Mouse (Mus musculus) limb, embryonic 11.5 days (tissue): ENCODE measurements around the gene Prox2. TPM values are rescaled to one million over a fixed set of nuclear protein-coding genes. Genes with fewer than 3 reads are reported as not detected.

Experiments used
- ATAC-seq: fragments of 200-750 bp; cut with Nextera tagmentation; 2 replicates; pipeline ENCODE4 v1.8.0; 2017; ENCODE audit warnings: low read depth; ENCODE audit not compliant: insufficient number of reproducible peaks, low FRiP score, low TSS enrichment
- DNase-seq: peaks from one replicate; pipeline ENCODE4 v3.0.0-alpha.2; 2015; ENCODE audit warnings: low spot score
- H3K27ac ChIP-seq: fragments of 300-500 bp; sonication (generic); replicated peaks from 2 replicates; pipeline ENCODE4 v1.5.1; 2014; ENCODE audit warnings: low read depth, mild to moderate bottlenecking, low read length
- H3K27me3 ChIP-seq: fragments of 300-500 bp; sonication (generic); 2 replicates; pipeline ENCODE4 v1.6.1; 2014; ENCODE audit warnings: mild to moderate bottlenecking, low read length, mixed read lengths; ENCODE audit not compliant: control insufficient read depth, insufficient read depth
- H3K36me3 ChIP-seq: fragments of 300-500 bp; sonication (generic); 2 replicates; pipeline ENCODE4 v1.6.1; 2014; ENCODE audit warnings: mild to moderate bottlenecking, low read length, moderate library complexity, mixed read lengths; ENCODE audit not compliant: control insufficient read depth, insufficient read depth
- H3K4me1 ChIP-seq: fragments of 300-500 bp; sonication (generic); 2 replicates; pipeline ENCODE4 v1.6.1; 2014; ENCODE audit warnings: low read length, mixed read lengths; ENCODE audit not compliant: control insufficient read depth, insufficient read depth
- H3K4me2 ChIP-seq: fragments of 300-500 bp; sonication (generic); 2 replicates; pipeline ENCODE4 v1.6.1; 2014; ENCODE audit warnings: low read depth, mild to moderate bottlenecking, moderate library complexity; ENCODE audit not compliant: severe bottlenecking
- H3K4me3 ChIP-seq: fragments of 300-500 bp; sonication (generic); 2 replicates; pipeline ENCODE4 v1.5.1; 2014; ENCODE audit warnings: low read depth, low read length
- H3K9ac ChIP-seq: fragments of 300-500 bp; sonication (generic); 2 replicates; pipeline ENCODE4 v1.6.1; 2014; ENCODE audit warnings: mild to moderate bottlenecking, low read length
- H3K9me3 ChIP-seq: fragments of 300-500 bp; sonication (generic); 2 replicates; pipeline ENCODE4 v1.6.1; 2016; ENCODE audit warnings: low read length; ENCODE audit not compliant: control insufficient read depth
- WGBS: fragments of 180-500 bp; shearing (Covaris S2); extraction: QIAGEN DNeasy Blood & Tissue Kit; methylation state at CpG from one replicate; pipeline ENCODE4 v1.1.7; 2014; 5-methylcytosine and 5-hydroxymethylcytosine counted together
- polyA plus RNA-seq: library from polyadenylated mRNA; unstranded; fragments of >200 nt; fragmentation: Nextera tagmentation; extraction: Ambion mirVana; gene quantifications from 2 replicates; pipeline ENCODE4 v1.2.1, GENCODE M21; 2014

The Prox2 gene
- polyA plus RNA-seq, 1 experiment from 2014 or later, result 3.3 TPM

- H3K4me3 ChIP-seq, result no peak overlapping the region
- H3K9me3 ChIP-seq, result no peaks in the 10 kb centered on the region
- no peak overlapping the region for H3K27ac ChIP-seq
- ATAC-seq, result no peak
- peaks cover 2% of the 10 kb centered on the region; the same call in 1 of the 2 replicates for H3K36me3 ChIP-seq
- H3K4me2 ChIP-seq, result no peak overlapping the region
- 83% methylated on average over 6 of the region's 6 CpGs for WGBS
- H3K9ac ChIP-seq, result no peak overlapping the region
- DNase-seq, result no peak
- H3K27me3 ChIP-seq, result no peaks in the 10 kb centered on the region
- H3K4me1 ChIP-seq, result no peaks in the 10 kb centered on the region
These were observed 59.3 kb downstream of the Prox2 start for GRCm38 (mm10) chr12:85051218-85051617.

Other genes with a start within 250 kb of the Prox2 start
- gene Ltbp2, start 234.2 kb downstream of the Prox2 start, polyA plus RNA-seq, result 0.20 and 0.23 TPM in 2 replicates
- gene Fcf1, start 139.9 kb downstream of the Prox2 start, polyA plus RNA-seq, result 167 and 169 TPM in 2 replicates
- 18.0 and 18.9 TPM in 2 replicates for gene Arel1, start 139.9 kb downstream of the Prox2 start, polyA plus RNA-seq
- 49.2 and 51.2 TPM in 2 replicates for gene Ylpm1, start 114.4 kb downstream of the Prox2 start, polyA plus RNA-seq
- gene Dlst, start 74 bp upstream of the Prox2 start, polyA plus RNA-seq, result 108 and 109 TPM in 2 replicates
- gene Rps6kl1, start 40.5 kb upstream of the Prox2 start, polyA plus RNA-seq, result 0.51 and 0.61 TPM in 2 replicates
- gene Pgf, start 67.0 kb upstream of the Prox2 start, polyA plus RNA-seq, result 13.4 and 13.5 TPM in 2 replicates
- 102 and 103 TPM in 2 replicates for gene Eif2b2, start 108.7 kb upstream of the Prox2 start, polyA plus RNA-seq
- 9.5 and 10.3 TPM in 2 replicates for gene Mlh3, start 159.8 kb upstream of the Prox2 start, polyA plus RNA-seq
- 55.1 and 62.3 TPM in 2 replicates for gene Acyp1, start 177.7 kb upstream of the Prox2 start, polyA plus RNA-seq
- gene Zc2hc1c, start 177.8 kb upstream of the Prox2 start, polyA plus RNA-seq, result 0.67 and 0.85 TPM in 2 replicates
- 18.7 and 19.0 TPM in 2 replicates for gene Nek9, start 228.6 kb upstream of the Prox2 start, polyA plus RNA-seq